Mouse (Mus musculus) heart, postnatal 25 days (tissue): ENCODE measurements around the gene Slc22a23. TPM values are rescaled to one million over a fixed set of nuclear protein-coding genes. Genes with fewer than 3 reads are reported as not detected.

ENCODE experiments used
- DNase-seq: peaks from one replicate; pipeline ENCODE4 v3.0.0; 2022; ENCODE audit warnings: low spot score
- intact Hi-C: fragments of 180-260 bp; cut with DNase I; formaldehyde crosslinking; loops from one replicate; pipeline ENCODE4 v1.15.1; 2025
- total RNA-seq, 2 experiments: library from RNA; stranded (reverse); gene quantifications; 2 replicates each; pipeline ENCODE4 v1.2.3; 2021

Slc22a23 gene
- total RNA-seq, 2 experiments from 2014 or later, result 8.6 to 10.7 TPM

- DNase-seq, result no peak
- intact Hi-C loops, result no loop called here
These were observed 68.0 kb downstream of the Slc22a23 start for GRCm38 (mm10) chr13:34277001-34277400.

GRCm38 (mm10) chr13:34274890-34275289 lies 70.1 kb downstream of the Slc22a23 start:
- DNase-seq, result no peak
- intact Hi-C loops, result no loop called here

- no peak for DNase-seq
- intact Hi-C loops, result no loop called here
These were observed 70.6 kb downstream of the Slc22a23 start for GRCm38 (mm10) chr13:34274417-34274816.

- intact Hi-C loops, result no loop called here
- no peak for DNase-seq
These were observed 72.5 kb downstream of the Slc22a23 start for GRCm38 (mm10) chr13:34272275-34273054.

- intact Hi-C loops, result no loop called here
- DNase-seq, result no peak
These were observed 73.3 kb downstream of the Slc22a23 start for GRCm38 (mm10) chr13:34271665-34272064.

GRCm38 (mm10) chr13:34270886-34271602 lies 73.9 kb downstream of the Slc22a23 start:
- DNase-seq, result no peak
- intact Hi-C loops, result no loop called here

GRCm38 (mm10) chr13:34269376-34269991 lies 75.5 kb downstream of the Slc22a23 start:
- intact Hi-C loops, result no loop called here
- no peak for DNase-seq

- no peak for DNase-seq
- intact Hi-C loops, result no loop called here
These were observed 77.9 kb downstream of the Slc22a23 start for GRCm38 (mm10) chr13:34266942-34267660.

- DNase-seq, result no peak
- intact Hi-C loops, result no loop called here
These were observed 78.9 kb downstream of the Slc22a23 start for GRCm38 (mm10) chr13:34266067-34266466.

GRCm38 (mm10) chr13:34265576-34265975 lies 79.4 kb downstream of the Slc22a23 start:
- intact Hi-C loops, result no loop called here
- no peak for DNase-seq

- intact Hi-C loops, result no loop called here
- DNase-seq, result no peak
These were observed 79.9 kb downstream of the Slc22a23 start for GRCm38 (mm10) chr13:34265022-34265565.

GRCm38 (mm10) chr13:34264508-34264907 lies 80.5 kb downstream of the Slc22a23 start:
- intact Hi-C loops, result no loop called here

GRCm38 (mm10) chr13:34258765-34259164 lies 86.2 kb downstream of the Slc22a23 start:
- DNase-seq, result no peak
- intact Hi-C loops, result no loop called here

More at GRCm38 (mm10) chr13:34264508-34264907, 80.5 kb downstream of the Slc22a23 start:
- DNase-seq, result no peak

- no peak for DNase-seq
- intact Hi-C loops, result no loop called here
These were observed 87.8 kb downstream of the Slc22a23 start for GRCm38 (mm10) chr13:34257177-34257576.

GRCm38 (mm10) chr13:34256676-34257075 lies 88.3 kb downstream of the Slc22a23 start:
- intact Hi-C loops, result no loop called here

GRCm38 (mm10) chr13:34255297-34255696 lies 89.7 kb downstream of the Slc22a23 start:
- no peak for DNase-seq
- intact Hi-C loops, result no loop called here

More at GRCm38 (mm10) chr13:34256676-34257075, 88.3 kb downstream of the Slc22a23 start:
- DNase-seq, result no peak

- DNase-seq, result no peak
- intact Hi-C loops, result no loop called here
These were observed 90.3 kb downstream of the Slc22a23 start for GRCm38 (mm10) chr13:34254691-34255090.

- DNase-seq, result no peak
These were observed 91.2 kb downstream of the Slc22a23 start for GRCm38 (mm10) chr13:34253736-34254135.

GRCm38 (mm10) chr13:34248941-34249920 lies 95.8 kb downstream of the Slc22a23 start:
- no peak for DNase-seq
- intact Hi-C loops, result no loop called here

More at GRCm38 (mm10) chr13:34253736-34254135, 91.2 kb downstream of the Slc22a23 start:
- intact Hi-C loops, result no loop called here
